Mouse (Mus musculus) kidney, adult 2 months (tissue): ENCODE results near the gene Vma21-ps.

Experiments
- CTCF ChIP-seq: fragments of 200-500 bp; conservative IDR thresholded peaks from 2 replicates; pipeline ENCODE4 v1.5.1; 2011; ENCODE audit warnings: low read depth, mild to moderate bottlenecking, control low read depth, low read length, moderate library complexity, mixed read lengths; ENCODE audit not compliant: insufficient read depth, insufficient read length
- POLR2A ChIP-seq: fragments of 200-500 bp; IDR thresholded peaks from one replicate; pipeline ENCODE4 v1.6.1; 2011; ENCODE audit warnings: low read depth, low read length, control low read depth

GRCm38 (mm10) chr4:52530636-52531035 lies 33.6 kb upstream of the Vma21-ps start:
- no peak for TF ChIP-seq CTCF
- TF ChIP-seq POLR2A: no peak
